Mouse (Mus musculus) adrenal gland, adult 18-20 months (tissue): ENCODE results near the gene Prex1. TPM values are rescaled to one million over a fixed set of nuclear protein-coding genes. Genes with fewer than 3 reads are reported as not detected.

ENCODE experiments used
- DNase-seq, 2 experiments: peaks; one replicate each; pipeline ENCODE4 v3.0.0; 2021 to 2022; ENCODE audit warnings: low spot score in 2 of 2
- total RNA-seq, 2 experiments: library from RNA; stranded (reverse); gene quantifications; 1 replicate in 1 of 2; 2 replicates in 1 of 2; pipeline ENCODE4 v1.2.3; 2021

The Prex1 gene
- total RNA-seq, 2 experiments from 2014 or later: 9.4 to 12.7 TPM

DNA sequence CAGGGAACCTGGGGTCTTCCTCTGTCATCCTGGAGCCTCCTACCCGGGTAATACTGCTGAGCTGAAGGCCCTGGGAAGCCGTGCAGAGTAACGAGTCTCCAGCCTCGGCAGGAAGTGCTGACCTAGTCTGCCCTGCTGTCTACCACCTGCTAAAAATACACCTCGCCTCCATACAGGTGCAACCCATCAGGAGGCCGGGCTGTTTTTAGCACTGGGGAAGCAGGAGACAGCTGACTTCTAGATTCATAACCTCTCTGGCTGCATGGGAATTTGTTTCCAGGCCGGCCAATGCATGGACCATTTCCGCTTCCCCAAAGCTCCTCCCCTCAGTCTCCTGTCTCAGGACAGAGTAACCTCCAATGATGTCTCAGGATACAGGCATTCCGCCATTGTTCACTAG is 187.4 kb downstream of the Prex1 start:
- DNase-seq: no peak

DNA sequence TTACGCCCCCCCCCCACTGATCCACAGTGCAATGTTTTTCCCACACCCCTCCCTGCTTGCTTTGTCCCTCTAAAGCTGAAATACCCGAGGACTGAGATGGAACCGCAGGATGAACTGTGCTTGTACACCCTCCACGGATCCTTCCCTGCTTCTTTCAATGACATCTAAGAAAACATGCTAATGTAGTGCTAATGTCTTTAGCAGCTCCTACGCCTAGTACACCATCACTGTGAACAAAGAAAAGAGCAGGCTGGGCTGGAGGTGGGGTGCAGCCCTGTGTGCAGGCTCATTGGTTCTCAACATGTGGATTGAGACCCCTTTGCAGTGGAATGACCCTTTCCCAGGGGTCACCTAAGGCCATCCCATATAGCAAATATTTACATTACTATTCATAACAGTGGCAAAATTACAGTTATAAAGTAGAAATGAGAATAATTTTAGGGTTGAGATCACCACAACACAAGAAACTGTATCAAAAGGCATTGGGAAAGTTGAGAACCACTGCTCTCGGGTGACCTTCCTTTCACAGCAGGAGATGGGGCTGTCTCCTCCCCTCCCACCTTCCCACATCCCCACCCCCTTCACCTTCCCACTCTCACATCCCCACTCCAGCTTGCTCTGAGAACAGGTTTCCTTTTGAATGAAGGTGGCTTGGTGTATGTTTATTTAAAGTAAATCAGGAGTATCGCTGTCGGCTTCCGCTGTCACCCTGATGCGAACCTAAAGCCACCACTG is 190.3 kb downstream of the Prex1 start:
- no peak for DNase-seq

DNA sequence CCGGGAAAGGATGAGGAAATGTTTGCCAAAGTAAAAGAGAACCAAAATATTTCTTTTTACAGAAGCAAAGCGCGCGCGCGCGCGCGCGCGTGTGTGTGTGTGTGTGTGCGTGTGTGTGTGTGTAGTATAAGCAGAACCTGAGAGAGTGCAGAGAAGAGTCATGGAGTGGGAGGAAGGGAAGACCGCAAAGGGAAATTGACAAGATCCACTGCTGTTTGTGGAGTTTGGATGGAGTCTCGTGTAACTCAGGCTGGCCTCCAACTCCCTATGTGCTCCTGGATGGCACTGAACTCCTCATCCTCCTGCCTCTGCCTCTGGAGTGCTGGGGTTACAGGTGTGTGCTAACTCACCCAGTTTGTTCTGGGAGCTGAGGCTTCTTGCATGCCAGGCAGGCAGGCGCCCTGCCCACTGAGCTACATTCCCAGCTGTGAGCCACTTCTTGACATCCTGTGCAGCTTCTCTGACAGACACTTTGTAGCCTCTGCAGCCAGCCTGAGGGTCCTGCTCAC is 191.0 kb downstream of the Prex1 start:
- DNase-seq: no peak

DNA sequence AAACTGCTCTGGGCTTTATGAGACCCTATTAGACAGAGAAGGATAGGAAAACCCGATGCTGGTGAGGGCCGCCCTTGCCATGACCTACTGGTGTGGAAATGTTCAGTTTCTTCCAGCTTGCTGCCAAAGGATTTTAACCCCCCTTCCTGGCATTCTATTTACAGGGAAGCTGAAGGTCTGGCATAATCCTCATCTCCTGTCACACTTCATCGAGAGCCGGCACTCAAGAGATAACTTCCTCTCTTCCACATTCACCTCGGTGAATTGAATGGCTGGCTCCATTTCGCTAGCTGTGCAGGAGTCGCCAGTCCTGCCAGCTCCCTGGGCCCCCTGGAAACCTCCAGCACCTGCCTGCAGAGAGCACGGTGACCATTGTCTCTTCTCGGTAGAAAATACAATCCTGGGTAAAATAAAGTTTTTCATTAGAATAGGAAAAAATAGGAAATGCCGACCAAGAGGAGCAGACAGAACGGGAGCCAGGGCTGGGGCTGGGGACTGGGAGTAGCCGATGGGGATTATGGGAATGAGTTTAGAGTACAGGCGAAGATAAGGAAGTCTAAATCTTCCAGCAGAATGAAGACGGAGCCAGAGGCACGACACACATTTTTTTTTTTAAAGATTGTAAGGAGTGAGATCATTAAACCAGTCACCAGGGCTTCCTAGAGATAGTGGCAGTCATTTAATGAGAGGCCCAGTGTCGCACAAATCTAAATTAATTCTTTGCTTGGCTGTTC is 191.6 kb downstream of the Prex1 start:
- DNase-seq: no peak

DNA sequence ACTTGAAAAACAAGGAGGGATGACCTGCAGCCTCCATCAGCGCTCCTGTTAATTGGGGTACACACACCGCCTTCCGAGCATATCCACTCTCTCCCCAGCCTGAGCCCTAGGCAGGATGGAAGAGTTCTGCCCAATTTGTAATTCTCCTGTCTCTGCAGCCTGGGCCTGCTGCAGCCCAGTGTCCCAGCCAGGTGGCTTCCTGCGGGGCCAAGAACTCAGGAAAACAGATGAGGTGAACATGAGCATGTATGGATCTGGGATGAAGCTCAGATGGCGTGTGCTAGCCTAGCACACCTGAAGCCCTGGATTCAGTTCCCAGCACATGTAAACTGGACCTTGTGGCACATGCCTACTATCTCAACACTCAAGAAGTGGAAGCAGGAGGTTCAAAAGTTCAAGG is 192.2 kb downstream of the Prex1 start:
- DNase-seq: no peak

DNA sequence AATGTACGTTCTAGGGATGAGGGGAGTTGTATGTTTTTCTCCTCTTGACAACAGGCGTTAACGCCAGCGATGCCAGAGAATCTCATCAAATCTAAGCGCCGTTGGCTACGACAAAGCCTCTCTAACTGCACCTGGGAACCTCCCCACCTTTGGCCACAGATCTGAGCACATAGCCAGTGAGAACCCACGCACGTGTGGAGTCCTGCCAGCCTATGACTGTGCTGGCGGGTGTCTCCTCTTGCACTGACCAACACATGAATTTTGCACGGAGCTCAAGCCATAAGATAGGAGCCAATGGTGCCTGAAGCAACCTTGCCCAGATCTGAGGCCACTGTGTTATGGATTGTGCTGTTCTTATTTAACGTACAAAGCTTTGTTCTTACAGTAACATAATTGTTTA is 193.1 kb downstream of the Prex1 start:
- no peak for DNase-seq

DNA sequence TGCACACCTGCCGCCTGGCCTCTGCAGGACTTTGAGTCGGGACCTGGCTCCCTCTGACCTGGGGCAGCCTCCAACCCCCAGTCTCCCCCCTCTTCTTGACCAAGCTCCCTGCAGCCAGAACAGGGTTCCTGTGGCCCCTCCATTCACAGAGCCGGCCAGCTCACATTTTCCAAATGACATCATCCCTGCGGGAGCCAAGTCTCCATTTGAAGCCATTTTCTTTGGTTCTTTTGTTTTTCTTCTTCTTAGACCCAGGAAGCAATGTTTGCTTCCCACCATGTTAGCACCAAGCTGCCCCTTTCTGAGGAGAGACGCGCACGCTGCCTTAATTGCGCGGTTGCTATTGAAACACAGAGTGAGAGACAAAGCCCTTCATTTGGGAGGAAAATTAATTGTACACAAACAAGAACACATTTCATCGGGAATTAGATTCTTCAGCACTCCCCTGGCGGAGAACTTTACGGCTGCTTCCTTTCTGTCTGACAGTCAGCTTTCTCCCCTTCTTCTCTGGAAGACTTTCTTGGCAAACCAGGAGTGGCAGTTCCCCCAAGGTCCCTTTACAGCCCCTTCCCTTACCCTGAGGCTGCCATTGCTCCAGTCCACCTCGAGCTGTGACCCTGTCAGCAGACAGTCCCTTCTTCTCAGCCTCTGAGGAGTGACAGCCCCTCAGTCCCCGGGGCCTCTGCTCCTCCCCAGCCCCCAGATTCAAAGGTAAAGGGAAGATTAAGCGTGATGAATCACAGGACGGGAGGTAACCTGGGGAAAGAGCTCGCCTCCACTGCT is 196.0 kb downstream of the Prex1 start:
- DNase-seq: peak in 1 of 2 experiments; percentile 31

DNA sequence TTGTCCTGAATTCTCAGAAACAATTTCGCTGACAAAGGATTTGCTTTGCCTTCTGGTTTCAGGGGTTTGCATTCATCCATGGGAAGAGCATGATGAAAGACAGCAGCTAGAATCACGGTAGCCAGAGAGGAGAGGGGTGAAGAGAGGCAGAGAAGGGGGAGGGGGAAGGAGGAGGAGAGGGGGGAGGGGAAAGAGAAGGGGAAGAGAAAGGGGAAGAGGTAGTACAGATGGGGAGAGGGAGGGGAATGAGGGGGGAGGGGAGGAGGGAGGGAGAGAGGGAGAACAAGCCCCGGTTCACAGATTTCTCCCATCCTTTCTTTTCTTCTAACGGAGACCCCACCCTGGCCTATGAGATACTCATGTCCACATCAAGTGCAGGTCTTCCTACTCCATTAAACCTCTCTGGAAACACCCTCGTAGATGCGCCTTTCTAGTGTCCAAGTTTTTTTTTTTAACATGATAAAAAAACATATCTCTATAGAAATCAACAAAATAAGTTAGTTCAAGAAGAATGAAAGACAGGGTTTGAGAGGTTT is 196.7 kb downstream of the Prex1 start:
- no peak for DNase-seq

Other genes with a start within 250 kb of the Prex1 start
- 1 to 10 TPM; 4.2 to 5.7 TPM for gene Trp53rkb, start 78.7 kb upstream of the Prex1 start, total RNA-seq
- gene Arfgef2, start 91.8 kb upstream of the Prex1 start, total RNA-seq: 10 to 100 TPM; 49.0 to 69.7 TPM
- 10 to 100 TPM; 58.7 to 71.4 TPM for gene Cse1l, start 192.2 kb upstream of the Prex1 start, total RNA-seq